In genomic region chr2:73002451-73002850, GRCm38 (mm10) we compare ENCODE assay signal across 24 mouse cellular contexts. TPM values are rescaled to one million over a fixed set of nuclear protein-coding genes. Genes with fewer than 3 reads are reported as not detected.
DNase-seq lines count a peak whose midpoint lies in the region; ATAC-seq and TF ChIP-seq lines count a peak whose summit lies in the region.
"Had no signal": no experiment of that assay in that cellular context is flagged by ENCODE, and none has a peak within 500 bp of the region (broad histone marks: within the 10 kb centered on the region; RNA-seq: fewer than 3 reads in every experiment).

No protein-coding gene starts in this region.

- no peaks in the 10 kb centered on the region for H3K27me3 ChIP-seq in liver, embryonic 11.5 days (replicated peaks; ENCODE audit: control insufficient read depth, insufficient read depth, low read length)
- H3K27me3 ChIP-seq in liver, embryonic 12.5 days (replicated peaks), result no peaks in the 10 kb centered on the region
- no peaks in the 10 kb centered on the region for H3K27me3 ChIP-seq in embryonic facial prominence, embryonic 10.5 days (replicated peaks; ENCODE audit: low read depth, poor library complexity, severe bottlenecking)
- H3K27me3 ChIP-seq: hindbrain, embryonic 13.5 days; midbrain, embryonic 13.5 days; neural tube, embryonic 15.5 days had no signal

- no peak for DNase-seq in gastrocnemius, adult 2 months
- no peak for DNase-seq in gastrocnemius, postnatal 25 days
- DNase-seq in liver, embryonic 11.5 days (ENCODE audit: low spot score), result no peak
- no peak for DNase-seq in liver
- DNase-seq in naive thymus-derived CD4-positive, alpha-beta T cell, adult 2 months (ENCODE audit: low read depth), result peak; percentile 49
- DNase-seq in kidney, postnatal 14 days, result no peak
- DNase-seq in embryonic facial prominence, embryonic 10.5 days (ENCODE audit: low spot score), result no peak
- DNase-seq: cerebellum, adult 8-10 months had no signal

- WGBS in liver, embryonic 11.5 days, result 73% methylated on average over 6 of the region's 6 CpGs
- WGBS in liver, embryonic 12.5 days (ENCODE audit: insufficient replicate concordance), result 57% methylated on average over 6 of the region's 6 CpGs
- WGBS in embryonic facial prominence, embryonic 10.5 days, result 94% methylated on average over 6 of the region's 6 CpGs

- no peak overlapping the region; the same call in 1 of the 2 replicates for H3K4me3 ChIP-seq in gastrocnemius, adult 2 months
- no peak overlapping the region for H3K4me3 ChIP-seq in liver, embryonic 11.5 days (ENCODE audit: low read depth, low read length)
- no peak overlapping the region for H3K4me3 ChIP-seq in liver, embryonic 12.5 days
- H3K4me3 ChIP-seq in embryonic facial prominence, embryonic 10.5 days, result no peak overlapping the region
- H3K4me3 ChIP-seq: hindbrain, embryonic 13.5 days; midbrain, embryonic 13.5 days; neural tube, embryonic 15.5 days had no signal

- peak overlapping the region; percentile 88 for H3K27ac ChIP-seq in gastrocnemius, adult 2 months
- peak overlapping the region; percentile 30; the same call in 1 of the 2 replicates for H3K27ac ChIP-seq in liver, embryonic 11.5 days (ENCODE audit: low read depth, low read length)
- H3K27ac ChIP-seq in liver, embryonic 12.5 days, result peak overlapping the region; percentile 89
- H3K27ac ChIP-seq in embryonic facial prominence, embryonic 10.5 days (replicated peaks), result no peak overlapping the region
- H3K27ac ChIP-seq: midbrain, embryonic 13.5 days had no signal

- H3K9ac ChIP-seq in liver, embryonic 11.5 days (ENCODE audit: low read depth, low read length), result no peak overlapping the region
- peak overlapping the region; percentile 45; the same call in 1 of the 2 replicates for H3K9ac ChIP-seq in liver, embryonic 12.5 days
- H3K9ac ChIP-seq: hindbrain, embryonic 13.5 days; midbrain, embryonic 13.5 days; neural tube, embryonic 15.5 days had no signal

- H3K4me1 ChIP-seq in liver, embryonic 11.5 days (replicated peaks; ENCODE audit: control insufficient read depth, insufficient read depth, low read length), result peaks cover 29% of the 10 kb centered on the region
- H3K4me1 ChIP-seq in liver, embryonic 12.5 days, result peaks cover 82% of the 10 kb centered on the region
- peaks cover 34% of the 10 kb centered on the region for H3K4me1 ChIP-seq in embryonic facial prominence, embryonic 10.5 days

- no peaks in the 10 kb centered on the region for H3K9me3 ChIP-seq in liver, embryonic 11.5 days (ENCODE audit: control insufficient read depth, low read length)
- H3K9me3 ChIP-seq in liver, embryonic 12.5 days (replicated peaks), result no peaks in the 10 kb centered on the region
- no peaks in the 10 kb centered on the region for H3K9me3 ChIP-seq in embryonic facial prominence, embryonic 10.5 days
- H3K9me3 ChIP-seq: heart, embryonic 10.5 days; hindbrain, embryonic 13.5 days; midbrain, embryonic 13.5 days; neural tube, embryonic 15.5 days had no signal

- no peak overlapping the region for H3K4me2 ChIP-seq in liver, embryonic 11.5 days
- peak overlapping the region; percentile 60 for H3K4me2 ChIP-seq in liver, embryonic 12.5 days
- H3K4me2 ChIP-seq: hindbrain, embryonic 13.5 days; midbrain, embryonic 13.5 days had no signal

- no peak for ATAC-seq in liver, embryonic 11.5 days (replicated peaks; ENCODE audit: low FRiP score)
- ATAC-seq in liver, embryonic 12.5 days, result peak; percentile 59
- ATAC-seq: forebrain, embryonic 14.5 days; lung, postnatal 0 days; midbrain, embryonic 13.5 days had no signal

- intact Hi-C loops in gastrocnemius, adult 2 months (cut with DNase I), result loop anchor here (2.0 to 5.0 kb wide), 2 partner anchors 20 to 45 kb away; no protein-coding TSS in a partner anchor

- no peaks in the 10 kb centered on the region for H3K36me3 ChIP-seq in liver, embryonic 11.5 days (ENCODE audit: control insufficient read depth, insufficient read depth, low read length)
- no peaks in the 10 kb centered on the region for H3K36me3 ChIP-seq in liver, embryonic 12.5 days
- no peaks in the 10 kb centered on the region for H3K36me3 ChIP-seq in embryonic facial prominence, embryonic 10.5 days (replicated peaks)
- H3K36me3 ChIP-seq: heart, embryonic 10.5 days; hindbrain, embryonic 13.5 days; midbrain, embryonic 13.5 days; neural tube, embryonic 15.5 days had no signal

- TF ChIP-seq CTCF in gastrocnemius, adult 2 months (IDR thresholded peaks at IDR 0.05), result no peak

RNA-seq across cellular contexts. Expression of gene Gm11084, which starts 15.9 kb away (rescaled TPM):
- not detected for total RNA-seq in gastrocnemius, adult 2 months (2021)
- not detected for total RNA-seq in gastrocnemius, postnatal 25 days (2021)
- not detected in 2 replicates for polyA plus RNA-seq in liver, embryonic 11.5 days (2014; fragmentation: Nextera tagmentation; extraction: Ambion mirVana)
- not detected in 2 replicates for polyA plus RNA-seq in liver, embryonic 12.5 days (2016; fragmentation: Nextera tagmentation; extraction: Ambion mirVana)
- polyA plus RNA-seq in embryonic facial prominence, embryonic 10.5 days (2016; fragmentation: Nextera tagmentation; extraction: Ambion mirVana), result not detected in 2 replicates
- total RNA-seq: adrenal gland, postnatal 4 days; gastrocnemius, postnatal 36 days; layer of hippocampus, postnatal 14 days; left cerebral cortex, postnatal 10 days; megakaryocyte, adult 5-6 weeks had no signal
- polyA plus RNA-seq: forebrain, embryonic 14.5 days; heart, embryonic 10.5 days; hindbrain, embryonic 13.5 days; intestine, embryonic 14.5 days; kidney, embryonic 14.5 days; limb, embryonic 14.5 days; lung, postnatal 0 days; midbrain, embryonic 13.5 days; neural tube, embryonic 15.5 days; stomach, embryonic 14.5 days had no signal

RNA-seq across cellular contexts. Expression of gene Sp3, which starts 22.2 kb away (rescaled TPM):
- 10 to 100 TPM; 20.7 to 23.2 TPM for total RNA-seq in gastrocnemius, adult 2 months (2021)
- 10 to 100 TPM; 19.5 to 20.4 TPM for total RNA-seq in gastrocnemius, postnatal 25 days (2021)
- 49.6 and 50.6 TPM in 2 replicates for polyA plus RNA-seq in liver, embryonic 11.5 days (2014; fragmentation: Nextera tagmentation; extraction: Ambion mirVana)
- polyA plus RNA-seq in liver, embryonic 12.5 days (2016; fragmentation: Nextera tagmentation; extraction: Ambion mirVana), result 45.2 and 47.6 TPM in 2 replicates
- 53.0 and 55.4 TPM in 2 replicates for polyA plus RNA-seq in embryonic facial prominence, embryonic 10.5 days (2016; fragmentation: Nextera tagmentation; extraction: Ambion mirVana)
